Mouse (Mus musculus) gastrocnemius, postnatal 36 days (tissue): Measurements from ENCODE around the gene Prkcq. TPM values are rescaled to one million over a fixed set of nuclear protein-coding genes. Genes with fewer than 3 reads are reported as not detected.

Source experiments
- DNase-seq, 2 experiments: peaks; one replicate each; pipeline ENCODE4 v3.0.0; 2022
- intact Hi-C: fragments of 180-260 bp; cut with DNase I; formaldehyde crosslinking; loops from one replicate; pipeline ENCODE4 v1.15.1; 2025
- total RNA-seq, 2 experiments: library from RNA; stranded (reverse); gene quantifications; 2 replicates each; pipeline ENCODE4 v1.2.3; 2021

Gene Prkcq
- total RNA-seq, 2 experiments from 2014 or later = 45.6 to 65.2 TPM

DNA sequence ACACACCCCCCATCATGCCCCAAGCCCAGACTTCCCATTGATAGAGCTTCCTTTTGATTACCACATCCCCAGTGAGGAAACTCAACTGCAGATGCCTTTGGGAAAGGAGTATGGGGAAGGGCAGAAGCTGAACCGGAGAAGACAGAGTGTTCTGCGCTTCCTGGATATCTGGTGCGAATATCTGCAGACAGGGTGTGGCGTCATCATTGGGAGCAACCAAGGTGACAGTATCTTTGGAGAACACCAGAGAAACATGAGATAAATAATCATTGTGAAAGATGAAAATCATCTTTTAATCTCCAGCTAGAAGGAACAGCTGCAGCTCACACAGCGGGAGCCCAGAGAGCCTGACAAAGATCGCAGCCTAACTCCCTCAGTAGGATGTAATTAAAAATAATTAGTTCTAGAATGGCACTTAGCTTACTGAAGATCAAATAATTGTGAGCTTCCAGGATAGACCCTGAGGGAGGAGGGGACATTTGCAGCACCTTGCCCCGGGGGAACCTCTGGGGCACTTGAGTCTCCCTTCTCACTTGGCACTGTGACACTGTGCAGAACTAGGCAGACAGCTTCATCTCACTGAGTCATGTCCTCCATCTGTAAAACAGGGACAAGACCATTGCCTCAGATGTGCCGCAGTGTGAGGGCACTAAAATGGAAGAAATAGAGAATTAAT is 38.5 kb downstream of the Prkcq start:
- intact Hi-C loops = no loop called here
- DNase-seq = no peak

DNA sequence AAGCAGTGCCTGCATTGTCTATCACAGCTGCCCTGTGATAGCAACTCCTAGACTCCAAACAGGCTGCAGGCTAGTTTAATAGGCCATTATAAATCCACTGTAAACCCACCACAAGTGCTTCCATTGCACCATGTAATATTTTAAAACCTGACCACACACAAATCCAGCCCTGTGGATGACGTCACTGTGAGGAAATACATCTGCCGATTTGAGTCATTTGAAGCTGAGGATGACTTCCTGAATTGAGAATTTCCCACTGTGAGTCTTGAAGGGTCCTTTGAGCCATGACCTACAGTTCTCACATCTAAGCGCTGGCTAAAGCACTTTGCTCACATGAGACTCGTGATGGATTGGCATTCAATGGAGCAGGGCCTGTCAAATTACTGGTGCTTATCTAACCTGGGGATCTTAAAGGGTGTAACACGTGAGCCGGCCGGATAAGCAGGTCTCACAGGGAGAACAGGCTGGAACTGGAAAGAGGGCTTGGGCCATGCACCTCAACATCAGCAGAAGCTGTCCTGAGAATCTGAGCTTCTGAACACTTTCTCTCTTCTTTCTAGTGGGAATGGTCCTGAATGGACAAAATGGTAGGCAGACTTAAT is 40.2 kb downstream of the Prkcq start:
- DNase-seq = no peak
- intact Hi-C loops = no loop called here

DNA sequence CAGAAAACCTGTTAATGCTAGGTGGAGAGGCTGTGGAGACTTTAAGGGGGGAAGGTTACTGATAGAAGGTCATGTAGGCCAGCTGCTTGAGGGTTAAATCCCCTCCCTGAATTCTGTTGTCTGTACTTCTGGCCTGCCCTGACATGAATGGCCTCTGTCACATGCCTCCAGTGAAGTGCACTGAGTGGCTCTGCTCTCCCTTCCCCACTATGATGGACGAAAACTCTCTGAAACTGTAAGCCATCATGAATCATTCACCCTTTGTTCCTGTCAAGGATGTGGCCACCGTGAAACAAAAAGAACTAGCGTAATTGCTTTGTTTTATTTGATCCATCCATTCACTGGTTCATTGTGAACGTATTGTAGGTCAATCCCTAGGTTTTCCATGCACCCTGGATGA is 44.5 kb downstream of the Prkcq start:
- DNase-seq = no peak
- intact Hi-C loops = no loop called here

DNA sequence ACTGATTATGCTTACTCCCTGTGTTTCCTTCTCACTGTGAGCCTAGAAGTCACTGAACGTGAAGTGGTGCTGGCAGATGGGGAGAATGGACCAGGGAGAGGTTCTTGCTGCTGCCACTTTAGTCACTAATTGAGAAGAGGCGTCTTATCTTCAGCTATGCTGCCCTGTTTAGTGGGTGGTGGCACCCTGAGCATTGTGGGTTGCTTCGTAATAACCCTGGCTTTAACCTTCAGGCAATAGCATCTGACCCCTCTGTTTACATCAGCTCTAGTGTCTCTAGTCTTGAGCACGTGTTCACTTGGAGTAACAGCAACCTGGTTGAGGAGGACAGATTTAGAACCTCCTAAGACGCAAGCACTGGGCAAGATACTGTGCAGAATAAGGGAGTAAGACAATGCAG is 44.9 kb downstream of the Prkcq start:
- no peak for DNase-seq
- intact Hi-C loops = no loop called here

DNA sequence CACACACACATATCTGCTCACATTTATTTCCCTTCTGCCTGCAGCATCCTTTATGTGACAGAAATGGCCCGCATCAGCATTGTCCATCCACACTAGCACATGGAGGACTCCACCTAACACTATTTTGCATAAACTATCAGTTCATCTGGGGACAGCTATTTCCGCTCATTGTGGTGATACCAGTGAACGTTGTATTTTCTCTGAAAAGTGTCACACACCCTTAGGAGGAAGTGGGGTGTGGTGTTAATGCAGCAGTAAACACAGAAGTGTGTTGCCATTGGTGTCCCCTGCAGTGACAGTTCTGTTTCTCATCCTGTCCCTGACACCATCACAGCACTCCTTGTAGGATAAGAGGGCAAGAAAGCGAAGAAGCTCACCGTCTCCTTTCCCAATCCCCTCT is 46.2 kb downstream of the Prkcq start:
- intact Hi-C loops = no loop called here
- no peak for DNase-seq

DNA sequence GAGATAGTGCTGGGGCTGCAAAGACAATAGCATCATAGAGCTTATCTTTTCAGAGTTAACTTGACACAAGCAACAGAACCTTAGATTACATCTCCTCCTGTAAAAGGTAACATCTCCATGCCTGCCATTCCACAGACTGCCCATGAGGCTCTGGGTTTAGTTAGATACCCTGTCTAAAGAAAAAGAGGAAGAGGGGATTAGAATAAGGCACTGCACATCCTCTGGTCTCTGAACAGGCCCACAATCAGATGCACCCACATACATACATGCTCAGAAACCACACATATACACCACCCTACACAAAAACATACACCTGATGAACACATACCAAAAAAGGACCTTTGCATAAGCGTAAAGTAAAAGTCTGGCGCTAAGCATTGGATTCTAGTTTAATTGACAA is 47.4 kb downstream of the Prkcq start:
- no peak for DNase-seq

DNA sequence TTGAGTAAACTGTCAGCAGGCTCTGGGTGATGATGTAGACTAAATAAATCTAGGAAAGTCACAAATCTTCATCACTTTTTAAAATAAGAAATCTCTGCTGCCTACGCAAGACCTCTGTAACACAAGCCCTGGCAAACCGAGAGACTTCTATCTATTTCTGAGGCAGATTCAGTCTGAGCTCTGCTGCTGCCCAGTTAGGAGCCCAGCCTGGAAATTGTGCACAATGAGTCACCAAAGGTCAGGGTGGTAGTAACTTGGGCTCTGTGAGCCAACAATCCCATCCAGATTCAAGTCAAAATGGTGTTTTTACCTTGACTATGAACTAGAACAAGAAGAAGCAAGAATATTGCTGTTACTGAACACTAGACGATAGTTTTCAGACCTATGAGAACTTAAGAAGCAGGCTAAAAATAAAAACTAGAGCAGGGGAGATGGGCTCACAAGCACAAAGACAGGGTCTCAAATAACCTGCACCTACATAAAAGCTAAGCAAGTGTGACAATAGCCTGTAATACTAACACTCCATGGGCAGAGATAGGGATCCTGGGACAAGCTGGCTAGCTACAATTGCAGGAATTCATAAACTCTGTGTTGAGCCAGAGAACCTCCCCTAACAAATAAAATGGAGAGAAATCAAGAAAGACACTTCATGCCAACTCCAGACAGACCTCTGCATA is 53.0 kb downstream of the Prkcq start:
- intact Hi-C loops = loop anchor here (5.0 kb wide), 1 partner anchor 53 kb away; the partner anchor contains the start of gene Prkcq
- DNase-seq = no peak

More for the DNA sequence above, 47.4 kb downstream of the Prkcq start:
- intact Hi-C loops = no loop called here

DNA sequence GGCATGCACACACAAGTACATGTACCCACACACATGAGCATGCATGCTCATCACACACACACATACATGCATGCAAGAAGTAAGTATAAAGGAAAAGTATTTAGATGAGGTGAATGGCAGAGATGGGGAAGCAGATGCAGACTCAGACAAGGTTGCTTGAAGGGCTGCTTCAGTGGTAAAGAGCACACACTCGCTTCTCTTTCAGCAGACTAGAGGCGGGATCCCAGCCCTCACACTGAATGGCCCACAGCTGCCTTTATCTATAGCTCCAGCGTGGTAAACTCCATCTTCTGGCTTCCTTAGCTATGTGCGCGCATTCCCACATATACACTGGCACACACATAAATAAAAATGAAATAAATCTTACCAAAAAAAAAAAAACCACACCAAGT is 53.6 kb downstream of the Prkcq start:
- DNase-seq = no peak
- intact Hi-C loops = no loop called here

DNA sequence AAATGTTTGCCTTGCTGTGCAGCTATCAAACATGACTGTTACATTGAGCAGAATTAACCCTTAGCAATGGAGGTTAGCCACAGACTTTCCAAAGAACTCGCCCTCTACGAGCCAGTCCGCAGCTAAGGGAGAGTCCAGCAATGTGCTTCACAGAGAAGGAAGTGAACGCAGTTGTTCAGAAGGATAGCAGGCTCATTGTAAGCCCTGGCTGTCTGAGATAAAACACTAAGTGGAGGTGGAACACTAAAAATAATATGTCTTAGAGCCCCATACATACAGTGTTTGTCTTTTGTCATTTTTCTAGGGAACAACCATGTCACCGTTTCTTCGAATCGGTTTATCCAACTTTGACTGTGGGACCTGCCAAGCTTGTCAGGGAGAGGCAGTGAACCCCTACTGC is 54.6 kb downstream of the Prkcq start:
- DNase-seq = no peak
- intact Hi-C loops = no loop called here

DNA sequence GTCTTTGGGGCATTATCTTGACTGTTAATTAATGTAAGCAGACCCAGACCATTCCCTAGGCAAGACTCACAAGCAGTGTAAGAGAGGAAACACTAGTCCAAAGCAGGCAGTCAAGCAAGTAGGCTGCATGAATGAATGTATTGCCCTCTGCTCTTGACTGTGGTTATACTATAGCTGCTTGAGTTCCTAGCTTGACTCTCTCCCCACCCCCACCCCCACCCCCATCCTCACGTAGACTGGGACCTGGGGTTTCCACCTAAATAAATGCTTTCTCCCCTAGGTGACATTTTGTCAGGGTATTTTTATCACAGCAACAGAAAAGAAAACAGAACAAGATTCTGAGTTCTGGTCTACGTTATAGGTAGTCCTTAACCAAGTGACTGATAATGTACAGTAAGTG is 57.2 kb downstream of the Prkcq start:
- intact Hi-C loops = no loop called here
- DNase-seq = no peak

DNA sequence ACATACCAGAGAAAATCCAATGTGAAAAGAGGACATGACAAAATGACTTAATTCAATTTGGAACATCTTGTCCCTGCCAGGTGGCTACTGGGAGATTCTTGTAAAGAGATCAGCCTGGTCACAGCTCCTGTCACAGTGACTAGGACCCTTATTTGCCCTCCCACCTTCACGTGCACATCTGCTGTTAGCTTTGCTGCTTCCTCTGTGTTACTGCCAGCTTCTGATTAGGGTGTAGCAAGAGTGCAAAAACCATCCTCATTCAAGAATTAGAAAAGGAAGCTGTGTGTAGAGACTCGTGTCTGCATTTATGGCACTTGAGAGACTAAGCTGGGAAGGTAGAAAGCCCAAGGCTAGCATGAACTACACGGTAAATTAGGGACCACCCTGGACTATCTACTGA is 59.2 kb downstream of the Prkcq start:
- intact Hi-C loops = no loop called here
- no peak for DNase-seq

DNA sequence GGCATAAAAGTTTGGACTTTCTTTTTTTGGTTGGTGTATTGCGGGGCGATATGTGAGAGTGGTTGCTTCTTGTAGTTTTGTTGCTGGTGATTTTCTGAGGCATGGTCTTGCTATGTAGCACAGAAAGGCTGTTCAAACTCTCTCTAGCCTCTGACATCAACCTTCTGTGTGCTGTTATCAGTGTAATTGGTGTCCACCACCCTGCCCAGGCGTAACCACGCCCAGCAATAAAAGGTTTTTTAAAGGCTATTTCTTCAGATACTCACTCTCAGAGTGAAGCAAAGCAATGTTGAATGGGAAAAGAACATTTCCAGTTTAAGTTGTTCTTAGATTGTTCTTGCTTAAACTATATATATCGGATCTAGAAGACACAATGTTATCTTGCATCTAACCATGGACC is 60.1 kb downstream of the Prkcq start:
- intact Hi-C loops = no loop called here

DNA sequence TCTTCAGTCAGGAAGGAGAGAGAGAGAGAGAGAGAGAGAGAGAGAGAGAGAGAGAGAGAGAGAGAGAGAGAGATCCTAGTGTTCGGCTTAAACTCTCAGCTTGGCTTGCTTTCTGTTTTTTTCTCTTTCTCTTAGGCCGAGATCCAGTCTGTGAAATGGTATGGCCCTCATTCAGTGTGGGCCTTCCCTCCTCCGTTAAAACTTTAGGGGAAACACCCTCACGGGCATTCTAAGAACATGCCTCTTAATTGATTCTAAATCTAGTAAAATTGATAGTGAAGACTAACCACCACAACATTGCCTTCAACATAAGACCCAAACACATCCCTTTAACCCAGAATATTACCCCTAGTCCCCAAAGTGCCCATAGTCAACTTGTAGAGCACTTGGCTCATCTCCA is 66.3 kb downstream of the Prkcq start:
- intact Hi-C loops = no loop called here

More for the DNA sequence above, 60.1 kb downstream of the Prkcq start:
- DNase-seq = no peak

DNA sequence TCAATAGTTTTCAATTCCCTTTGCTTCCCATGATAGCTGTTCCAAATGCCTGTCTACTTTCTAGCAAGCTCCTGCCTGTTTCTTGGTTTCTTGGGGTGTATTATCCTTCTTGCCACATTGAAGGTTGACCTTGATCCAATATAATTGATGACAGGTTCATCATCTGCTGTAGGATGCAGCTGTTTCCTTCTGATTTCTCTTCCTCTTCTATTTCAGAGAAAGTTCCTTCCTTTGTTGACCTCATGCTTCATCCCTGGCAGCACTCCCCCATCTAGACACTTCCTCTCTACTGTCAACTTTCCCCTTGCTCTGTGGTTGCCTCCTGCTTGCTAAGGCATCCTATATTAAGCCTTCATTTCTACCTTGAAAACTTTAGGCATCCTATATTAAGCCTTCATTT is 67.6 kb downstream of the Prkcq start:
- no peak for DNase-seq
- intact Hi-C loops = no loop called here

More for the DNA sequence above, 66.3 kb downstream of the Prkcq start:
- DNase-seq = no peak

DNA sequence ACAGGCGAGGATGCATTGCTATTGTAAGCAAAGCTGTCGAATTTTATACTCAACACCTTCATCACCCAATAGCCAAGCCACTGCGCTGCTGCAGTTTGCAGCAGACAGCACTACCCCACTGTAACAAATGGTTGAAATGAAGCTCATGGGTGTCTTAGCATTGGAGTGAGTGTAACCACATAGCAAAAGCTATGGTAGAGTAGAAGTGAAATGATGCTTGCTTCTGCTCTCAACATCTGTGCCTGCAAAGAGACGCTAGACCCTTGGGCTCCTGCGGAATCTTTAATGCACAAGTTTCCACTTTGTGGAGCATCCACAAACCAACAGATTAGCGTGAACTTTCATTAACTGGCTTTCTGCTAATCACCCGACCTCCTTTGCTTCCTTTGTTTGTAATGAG is 74.0 kb downstream of the Prkcq start:
- no peak for DNase-seq
- intact Hi-C loops = no loop called here

DNA sequence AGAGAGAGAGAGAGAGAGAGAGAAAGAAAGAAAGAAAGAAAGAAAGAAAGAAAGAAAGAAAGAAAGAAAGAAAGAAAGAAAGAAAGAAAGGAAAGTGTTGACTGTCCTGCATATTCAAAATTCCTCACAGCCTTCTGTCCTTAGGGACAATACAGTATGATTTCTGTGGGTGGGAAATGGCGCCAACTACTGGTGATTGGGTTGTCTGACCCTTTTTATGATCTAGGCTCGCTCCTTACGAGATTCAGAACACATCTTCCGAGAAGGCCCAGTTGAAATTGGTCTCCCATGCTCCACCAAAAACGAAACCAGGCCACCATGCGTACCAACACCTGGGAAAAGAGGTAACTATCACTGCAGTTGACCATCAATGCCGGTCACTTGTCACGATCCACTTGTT is 82.0 kb downstream of the Prkcq start:
- DNase-seq = peak; percentile 18 to 38
- intact Hi-C loops = loop anchor here (5.0 kb wide), 2 partner anchors 92 to 142 kb away; no protein-coding TSS in a partner anchor

DNA sequence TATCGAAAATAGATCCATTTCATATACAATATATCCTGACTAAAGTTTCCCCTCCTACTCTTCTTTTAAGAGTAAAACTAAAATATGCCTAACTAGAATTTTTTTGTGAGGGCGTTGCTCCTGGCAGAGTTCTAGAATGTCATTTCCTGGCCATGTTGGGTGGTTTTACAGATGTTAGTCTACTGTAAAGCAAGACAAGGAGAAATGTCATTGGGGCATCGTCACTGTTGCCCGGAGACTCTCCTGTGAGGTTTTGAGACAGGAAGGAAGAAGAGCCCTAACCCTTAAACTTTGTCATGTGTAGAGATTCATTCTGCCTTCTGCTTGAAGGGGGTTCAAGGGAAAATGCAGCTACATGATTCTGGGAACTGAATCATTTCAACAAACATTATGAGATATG is 82.5 kb downstream of the Prkcq start:
- no peak for DNase-seq
- intact Hi-C loops = loop anchor here (5.0 kb wide), 2 partner anchors 92 to 142 kb away; no protein-coding TSS in a partner anchor

DNA sequence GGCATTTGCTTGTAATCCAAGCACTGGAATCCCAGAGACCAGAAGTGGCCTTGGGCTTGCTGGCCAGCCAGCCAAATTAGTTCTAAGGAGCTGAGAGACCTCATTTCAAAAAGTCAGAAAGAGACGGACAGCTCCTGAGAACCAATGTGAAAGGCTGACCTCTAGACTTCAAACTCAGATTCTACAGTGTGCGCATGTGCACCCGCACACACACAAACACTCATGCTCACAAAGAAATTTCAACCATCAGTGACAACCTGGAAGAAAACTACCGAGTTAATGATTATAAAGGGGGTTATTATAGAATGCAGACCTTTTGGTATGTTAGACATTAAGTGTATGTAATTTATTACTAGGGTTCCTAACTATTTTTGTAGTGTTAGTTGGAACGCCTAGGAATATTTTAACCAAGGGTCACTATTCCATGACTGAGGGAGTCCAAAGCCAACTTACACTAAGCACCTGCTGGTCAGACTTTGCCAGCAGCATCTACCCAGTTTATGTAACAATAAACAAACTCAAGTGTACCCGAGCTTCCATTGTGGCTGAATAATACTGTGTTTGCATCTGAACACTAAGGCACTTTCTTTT is 85.4 kb downstream of the Prkcq start:
- intact Hi-C loops = no loop called here

DNA sequence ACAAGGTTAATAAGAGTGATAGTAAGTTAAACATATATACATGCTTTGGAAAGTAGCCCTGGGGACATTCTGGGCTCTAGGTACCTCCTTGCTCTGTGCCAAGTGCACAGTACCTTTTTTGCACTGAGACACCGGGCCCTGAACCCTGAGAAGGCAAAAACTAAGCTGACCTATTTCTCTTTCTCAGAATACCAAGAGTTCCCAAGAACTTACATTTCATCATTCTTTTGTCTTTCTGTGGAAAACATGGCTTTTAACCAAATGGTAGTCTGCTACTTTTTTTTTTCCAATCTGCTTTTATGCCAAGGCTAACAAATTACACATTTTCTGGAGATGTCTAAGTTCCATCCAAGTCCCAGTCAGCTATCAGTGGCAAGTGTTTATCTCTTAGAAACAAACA is 86.3 kb downstream of the Prkcq start:
- DNase-seq = no peak
- intact Hi-C loops = no loop called here

More for the DNA sequence above, 85.4 kb downstream of the Prkcq start:
- DNase-seq = no peak

DNA sequence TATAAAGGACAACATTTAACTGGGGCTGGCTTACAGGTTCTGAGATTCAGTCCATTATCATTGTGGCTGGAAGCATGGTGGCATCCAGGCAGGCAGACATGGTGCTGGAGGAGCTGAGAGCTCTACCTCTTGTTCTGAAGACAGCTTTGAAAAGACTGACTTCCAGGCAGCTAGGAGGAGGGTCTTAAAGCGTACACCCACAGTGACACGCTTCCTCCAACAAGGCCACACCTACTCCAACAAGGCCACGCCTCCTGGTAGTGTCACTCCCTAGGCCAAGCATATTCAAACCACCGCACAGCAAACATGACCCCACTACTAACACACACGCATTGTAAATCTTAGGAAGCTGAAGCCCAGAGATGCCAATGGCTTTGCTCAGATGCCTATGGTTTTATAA is 87.5 kb downstream of the Prkcq start:
- DNase-seq = no peak
- intact Hi-C loops = no loop called here

DNA sequence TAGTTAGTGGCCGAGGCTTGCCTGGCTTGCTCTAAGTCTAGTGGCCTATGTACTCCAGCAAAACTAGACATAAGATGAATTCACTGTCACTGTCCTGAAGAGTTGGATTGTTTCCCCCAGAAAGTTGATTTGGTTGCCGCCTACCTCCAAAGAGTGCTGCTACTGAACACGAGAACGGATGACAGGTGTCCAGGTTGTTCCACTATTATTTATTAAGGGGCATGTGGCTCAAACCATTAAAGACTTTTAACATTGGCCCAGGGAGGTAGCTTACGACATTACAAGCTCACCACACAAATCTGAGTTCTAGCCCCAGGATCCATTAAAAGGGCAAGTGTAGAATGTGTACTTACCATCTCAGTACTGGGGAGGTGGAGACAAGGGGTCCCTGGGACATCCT is 92.9 kb downstream of the Prkcq start:
- intact Hi-C loops = no loop called here
- no peak for DNase-seq
